Mouse (Mus musculus) CD8-positive naive resting alpha-beta T cell, adult 57 days (primary cell): ENCODE results near the gene Tmem140. TPM values are rescaled to one million over a fixed set of nuclear protein-coding genes. Genes with fewer than 3 reads are reported as not detected.

Source experiments
- total RNA-seq: library from RNA; stranded (reverse); gene quantifications from one replicate; pipeline ENCODE4 v1.2.4, GENCODE M21; 2023

Tmem140 gene
- total RNA-seq = 9.3 TPM

GRCm38 (mm10) chr6:34862791-34863403, at the start of gene Tmem140:
TSS of gene Tmem140 (plus strand) at chr6:34863146.

GRCm38 (mm10) chr6:34877509-34878321, 14.8 kb downstream of the Tmem140 start, which contains the start of gene Cyren:
TSS of gene Cyren (minus strand) at chr6:34878060.

GRCm38 (mm10) chr6:34910371-34911219, 47.6 kb downstream of the Tmem140 start, which contains the start of gene Wdr91:
TSS of gene Wdr91 (minus strand) at chr6:34910876.

GRCm38 (mm10) chr6:34919956-34920355, 57.0 kb downstream of the Tmem140 start, which contains the start of gene Stra8:
TSS of gene Stra8 (plus strand) at chr6:34920163.

Other genes starting within 250 kb of the Tmem140 start
- 4.1 TPM for gene Agbl3, start 82.7 kb upstream of the Tmem140 start, total RNA-seq
- 7.1 TPM for gene Cyren, start 14.9 kb downstream of the Tmem140 start, total RNA-seq
- gene Wdr91, start 47.7 kb downstream of the Tmem140 start, total RNA-seq = 47.9 TPM
- gene Stra8, start 57.0 kb downstream of the Tmem140 start, total RNA-seq = not detected
- gene Slc23a4, start 125.3 kb downstream of the Tmem140 start, total RNA-seq = 1.5 TPM